Mouse (Mus musculus) left cerebral cortex, adult 18-20 months (tissue): Measurements from ENCODE around the gene Tmem178. TPM values are rescaled to one million over a fixed set of nuclear protein-coding genes. Genes with fewer than 3 reads are reported as not detected.
A peak's percentile ranks its signal among the peaks of the same experiment; 100 is the strongest.

Experiments
- DNase-seq, 2 experiments: peaks; one replicate each; pipeline ENCODE4 v3.0.0; 2021 to 2022; ENCODE audit warnings: low spot score in 2 of 2, mixed read lengths in 1 of 2
- total RNA-seq, 2 experiments: library from RNA; stranded (reverse); gene quantifications; 2 replicates each; pipeline ENCODE4 v1.2.3; 2021

Tmem178 gene
- total RNA-seq, 2 experiments from 2014 or later: 104 to 117 TPM

DNA sequence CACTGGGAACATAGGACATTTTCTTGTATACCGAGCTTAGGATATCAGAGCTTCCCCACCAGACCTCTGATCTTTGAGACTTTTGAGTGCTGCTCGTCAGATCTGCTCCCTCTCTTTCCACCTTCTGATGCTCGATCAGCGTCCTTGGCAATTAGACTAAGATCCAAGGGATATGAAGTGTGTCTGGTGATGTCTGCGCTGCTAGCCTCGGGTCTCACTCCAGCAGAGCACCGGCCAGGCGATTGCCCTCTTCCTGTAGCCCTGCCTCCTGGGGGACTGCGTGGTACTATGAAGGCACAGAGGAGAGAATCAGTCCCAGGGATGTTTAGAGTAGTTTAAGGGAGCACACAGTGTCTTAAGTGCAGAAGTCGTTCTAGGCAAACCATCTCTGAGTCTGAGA, 38.5 kb downstream of the Tmem178 start:
- DNase-seq: no peak

DNA sequence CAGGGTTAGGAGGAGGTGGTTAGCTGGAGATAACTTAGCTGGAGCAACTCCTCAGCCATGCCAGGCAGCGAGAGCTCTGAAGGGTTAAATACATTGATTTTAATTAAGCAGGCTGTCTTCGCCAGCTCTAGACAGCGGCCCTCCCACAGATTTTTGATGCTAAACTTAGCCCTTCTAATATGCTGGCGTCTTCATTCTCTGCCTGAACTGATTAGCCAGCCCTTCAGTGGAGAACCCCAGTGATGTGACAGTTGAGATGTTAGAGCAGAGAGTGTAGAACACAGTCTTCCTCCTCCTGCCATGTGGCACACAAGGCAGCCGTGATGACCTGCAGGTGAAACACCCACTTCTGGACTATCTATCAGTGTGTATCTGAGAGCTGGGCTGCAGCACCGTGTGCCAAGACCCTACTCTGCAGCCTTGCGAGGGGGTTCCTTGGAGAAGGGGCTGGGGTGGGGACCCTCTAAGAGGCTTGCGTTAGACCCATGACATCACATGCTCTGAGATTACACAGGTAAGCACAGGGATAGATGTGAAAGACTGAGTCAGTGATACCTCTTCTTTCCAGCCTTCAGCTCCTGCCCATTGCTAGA, 47.2 kb downstream of the Tmem178 start:
- DNase-seq: no peak

DNA sequence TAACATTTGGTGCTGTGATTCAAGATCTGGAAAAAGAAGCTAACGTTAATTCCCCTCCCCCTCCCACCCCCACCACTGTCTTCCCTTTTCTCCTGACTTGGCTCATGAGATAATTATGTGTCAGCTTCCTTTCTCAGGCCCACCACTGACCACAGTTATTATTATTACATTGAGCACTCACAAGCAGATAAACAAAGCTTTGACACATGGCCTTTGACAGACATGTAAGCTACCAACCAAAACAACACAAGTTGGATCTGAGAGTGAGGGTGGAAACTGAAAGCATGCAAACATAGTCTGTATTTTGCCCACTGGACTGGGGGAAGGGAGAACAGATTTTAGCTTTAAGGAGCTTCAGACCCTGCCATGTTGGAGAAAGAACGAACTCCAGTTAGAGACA, 52.8 kb downstream of the Tmem178 start:
- DNase-seq: no peak

DNA sequence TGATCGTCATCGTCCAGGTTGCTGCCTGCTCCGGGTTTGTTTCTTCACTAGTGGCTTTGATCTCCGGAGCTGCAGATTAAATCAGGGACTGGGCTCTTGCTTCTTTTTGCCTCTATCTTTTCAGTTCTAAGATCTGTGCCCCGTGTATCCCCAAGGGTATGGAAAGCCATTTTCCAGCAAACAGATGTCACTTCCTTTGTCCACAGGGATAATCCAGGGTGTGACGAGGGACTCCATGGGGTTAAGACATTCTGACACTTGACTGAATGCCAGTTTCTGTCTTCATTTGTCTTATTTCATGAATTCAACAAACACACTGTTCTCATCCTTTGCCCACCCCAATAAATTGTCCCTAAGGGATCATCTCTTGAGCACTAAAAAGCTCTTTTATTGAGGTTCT, 54.5 kb downstream of the Tmem178 start:
- no peak for DNase-seq

DNA sequence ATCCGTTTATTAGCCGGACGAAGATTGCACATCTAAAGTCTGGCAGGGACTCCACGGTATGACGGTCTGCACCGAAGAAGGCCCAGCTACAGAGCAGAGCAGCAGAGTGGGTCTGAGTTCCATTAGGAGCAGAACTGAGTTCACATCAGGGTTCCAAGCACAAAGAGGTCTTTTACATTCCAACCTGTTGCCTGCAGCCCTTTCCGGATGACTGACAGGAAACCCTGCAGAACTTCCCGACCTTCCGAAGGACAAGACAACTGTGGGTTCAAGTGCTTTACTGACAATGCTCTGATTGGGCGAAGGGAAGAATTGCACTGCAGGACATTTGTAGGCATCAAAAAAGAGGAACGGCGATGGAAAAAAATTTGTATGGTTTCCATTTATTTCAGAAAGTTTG, 56.6 kb downstream of the Tmem178 start:
- DNase-seq: no peak

DNA sequence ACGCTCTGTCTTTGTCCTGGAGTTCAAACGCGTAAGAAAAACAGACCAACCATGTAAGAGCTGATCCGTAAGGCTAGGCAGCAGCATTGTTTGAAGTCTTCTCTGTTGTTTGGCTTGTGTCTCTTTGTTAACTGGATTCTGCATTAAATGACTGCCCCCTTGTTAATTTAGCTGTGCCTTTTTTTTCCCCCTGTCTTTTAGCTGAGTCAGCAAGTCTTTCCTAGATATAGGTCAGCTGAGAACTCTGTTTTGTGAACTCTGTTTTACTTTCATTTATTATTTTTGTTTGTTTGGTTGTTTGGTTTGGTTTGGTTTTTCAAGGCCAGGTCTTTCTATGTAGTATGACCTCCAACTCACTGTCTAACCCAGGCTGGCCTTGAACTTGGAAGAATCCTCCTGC, 57.2 kb downstream of the Tmem178 start:
- no peak for DNase-seq

DNA sequence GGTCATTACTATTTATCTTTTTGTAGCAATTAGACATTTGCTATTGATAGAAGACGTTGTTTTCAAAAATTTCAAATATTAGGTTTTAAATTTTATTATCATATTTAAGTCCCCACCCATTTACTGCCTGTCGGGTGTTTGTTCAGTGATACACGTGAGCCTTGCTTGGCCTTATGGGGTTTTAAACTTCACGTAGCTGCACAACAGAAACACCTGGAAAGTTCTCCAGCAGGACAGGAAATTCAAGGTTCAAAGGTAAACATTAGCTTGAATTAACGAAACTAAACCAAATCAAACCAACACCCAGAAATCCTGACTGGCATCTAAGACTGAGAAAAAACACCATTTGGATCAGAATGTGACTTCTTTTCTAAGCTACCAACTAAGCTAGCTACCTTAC, 57.7 kb downstream of the Tmem178 start:
- no peak for DNase-seq

DNA sequence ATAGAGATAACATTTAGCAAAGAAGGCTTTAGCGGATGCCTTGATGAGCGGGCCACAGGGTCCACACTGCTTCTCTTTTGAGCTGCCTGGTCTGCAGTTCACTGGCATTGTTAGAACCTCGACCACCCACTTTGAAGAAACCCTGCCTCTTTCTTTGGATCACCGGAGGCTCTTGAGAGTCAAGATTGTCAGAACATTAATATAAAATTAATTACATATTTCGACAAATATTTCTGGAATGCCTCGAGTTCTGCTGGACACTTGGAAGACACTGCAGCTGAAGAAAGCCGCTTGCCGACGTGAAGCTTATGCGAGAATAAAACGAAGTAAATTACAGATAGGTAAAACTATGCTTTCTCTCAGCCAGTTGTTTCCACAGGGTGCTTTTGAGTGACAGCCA, 60.0 kb downstream of the Tmem178 start:
- no peak for DNase-seq

DNA sequence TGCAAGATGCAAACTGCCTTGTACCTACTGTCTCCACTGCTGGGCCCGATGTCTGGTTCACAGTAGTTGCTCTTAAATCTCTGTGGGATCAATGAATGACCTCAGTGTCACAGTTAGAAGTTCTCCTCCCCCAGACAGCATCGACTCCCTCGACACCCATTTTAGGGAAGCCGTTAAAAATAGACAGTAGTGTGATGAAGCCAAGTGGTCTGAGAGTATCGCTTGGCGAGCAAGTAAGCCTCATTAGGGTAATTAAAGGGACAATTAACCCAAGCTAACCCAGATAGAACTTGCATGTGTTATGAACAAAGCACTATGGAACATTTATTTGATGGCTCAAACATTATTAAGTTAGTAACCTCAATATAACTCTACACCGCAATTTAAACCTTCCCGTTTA, 60.9 kb downstream of the Tmem178 start:
- DNase-seq: no peak

DNA sequence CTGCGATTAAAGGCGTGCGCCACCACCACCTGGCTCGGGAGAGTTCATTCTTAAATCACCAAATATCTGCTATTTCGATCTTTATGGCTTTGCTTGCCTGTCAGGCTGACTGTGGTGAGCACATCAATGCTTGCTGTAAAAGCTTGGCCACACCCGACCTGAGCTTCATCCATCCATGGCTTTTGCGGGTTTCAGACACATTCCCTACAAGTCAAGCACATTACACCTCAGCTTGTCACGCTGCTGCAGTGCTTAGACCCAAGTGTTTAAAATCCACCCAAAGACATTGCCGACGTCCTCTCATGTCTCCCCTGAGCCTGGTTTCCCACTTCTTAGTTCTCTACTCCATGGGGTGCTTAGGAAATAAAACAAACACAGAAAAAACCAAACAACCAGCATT, 64.7 kb downstream of the Tmem178 start:
- no peak for DNase-seq

DNA sequence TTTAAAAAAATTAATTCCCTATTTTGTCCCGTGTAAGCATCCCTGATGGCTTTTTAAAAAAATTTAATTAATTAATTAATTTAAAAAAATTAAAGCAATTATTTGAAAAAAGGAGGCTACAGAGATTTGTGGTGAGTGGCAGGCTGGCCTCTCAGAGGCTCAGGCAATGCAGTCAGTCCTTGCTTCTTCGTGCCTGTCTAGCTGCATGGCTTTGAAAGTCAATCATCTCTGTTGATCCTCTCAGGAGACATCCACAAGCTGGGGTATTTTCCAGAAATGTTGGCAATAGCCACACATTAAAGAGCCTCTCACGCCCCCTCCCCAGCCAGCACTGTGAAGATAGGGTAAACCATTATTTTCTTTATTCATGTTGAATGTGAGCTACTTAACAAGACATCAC, 65.8 kb downstream of the Tmem178 start:
- DNase-seq: no peak

DNA sequence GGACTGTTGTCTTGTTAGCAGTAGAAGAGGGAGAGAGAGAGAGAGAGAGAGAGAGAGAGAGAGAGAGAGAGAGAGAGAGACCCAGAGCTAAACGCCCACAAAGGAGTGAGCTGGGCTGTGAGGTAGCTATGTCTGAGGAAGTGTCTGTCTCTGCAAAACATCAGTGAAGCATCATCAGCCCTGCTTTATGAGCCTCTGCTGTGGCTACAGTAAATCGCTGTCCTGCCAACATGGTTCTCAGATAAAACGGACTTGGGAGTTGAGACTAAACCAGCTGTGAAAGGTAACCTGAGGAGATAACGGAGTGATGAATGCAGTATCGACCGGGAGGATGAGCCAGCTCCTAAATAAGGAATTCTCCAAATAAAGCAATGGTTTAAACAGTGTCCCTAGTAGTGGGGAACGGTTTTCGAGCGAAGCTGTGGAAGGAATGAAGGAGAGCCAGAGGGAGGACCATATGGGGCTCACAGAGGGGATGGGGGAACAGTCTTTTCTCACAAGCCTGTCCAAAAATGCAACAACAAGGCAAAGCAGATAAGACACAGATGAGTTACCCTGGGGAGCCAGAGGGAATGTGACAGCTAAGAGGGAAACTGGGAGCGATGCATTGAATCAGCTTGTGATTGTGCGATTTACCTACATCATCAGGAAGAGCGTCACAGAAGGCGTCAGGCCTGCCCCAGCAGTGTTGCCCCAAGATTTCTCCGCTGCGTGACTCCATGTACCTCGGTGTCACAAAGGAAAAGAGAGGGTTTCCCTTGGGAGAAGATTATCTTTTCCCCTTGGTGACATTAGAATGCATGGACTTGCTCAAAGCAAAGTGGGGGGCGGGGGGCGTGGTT, 66.6 kb downstream of the Tmem178 start:
- peak; percentile 18 to 51 for DNase-seq

DNA sequence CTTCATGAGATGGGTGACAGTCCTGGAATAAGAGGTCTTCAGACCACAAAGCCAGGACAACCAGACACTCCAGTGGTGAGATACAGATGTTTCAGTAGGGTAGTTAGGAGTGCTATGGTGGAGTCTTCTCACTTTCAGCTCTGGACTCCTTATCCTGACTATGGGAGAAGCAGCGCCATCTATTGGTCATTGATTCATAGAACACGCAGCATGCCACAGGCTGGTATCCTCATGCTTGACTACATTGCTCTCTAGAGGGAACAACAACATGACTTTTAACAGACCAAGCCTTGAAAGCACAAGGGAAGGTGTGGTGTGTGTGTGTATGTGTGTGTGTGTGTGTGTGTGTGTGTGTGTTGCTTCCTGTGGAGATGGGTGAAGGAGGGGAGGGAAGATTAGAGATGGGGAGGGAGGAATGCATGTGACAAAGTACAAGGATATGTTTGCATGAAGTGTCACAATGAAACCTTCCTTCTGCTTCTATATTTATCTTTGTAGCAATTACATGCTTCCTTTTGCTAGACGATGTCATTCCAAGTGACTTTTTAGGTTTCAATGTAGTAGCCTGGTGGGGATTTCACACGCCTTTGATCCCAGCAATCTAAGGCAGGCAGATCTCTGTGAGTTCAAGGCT, 71.5 kb downstream of the Tmem178 start:
- peak; percentile 36 to 60 for DNase-seq

DNA sequence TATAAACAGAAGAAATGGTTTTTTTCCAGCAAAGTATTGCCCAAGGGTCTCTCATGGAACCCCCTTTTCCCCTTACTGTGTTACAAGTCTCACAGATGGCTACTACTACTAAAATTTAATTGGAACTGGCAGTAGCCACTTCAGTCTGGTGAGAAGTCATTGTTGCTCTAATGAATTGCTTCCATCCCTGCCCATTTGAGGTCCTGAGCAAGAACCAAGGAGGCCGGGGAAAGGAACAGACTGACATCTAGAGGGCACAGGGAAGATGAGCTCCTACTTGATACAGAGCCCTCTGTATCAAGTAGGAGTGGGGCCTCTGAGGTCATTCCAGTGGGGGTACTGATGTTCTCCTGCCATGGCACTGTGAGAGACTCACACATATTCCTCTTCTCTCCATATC, 72.7 kb downstream of the Tmem178 start:
- DNase-seq: no peak

DNA sequence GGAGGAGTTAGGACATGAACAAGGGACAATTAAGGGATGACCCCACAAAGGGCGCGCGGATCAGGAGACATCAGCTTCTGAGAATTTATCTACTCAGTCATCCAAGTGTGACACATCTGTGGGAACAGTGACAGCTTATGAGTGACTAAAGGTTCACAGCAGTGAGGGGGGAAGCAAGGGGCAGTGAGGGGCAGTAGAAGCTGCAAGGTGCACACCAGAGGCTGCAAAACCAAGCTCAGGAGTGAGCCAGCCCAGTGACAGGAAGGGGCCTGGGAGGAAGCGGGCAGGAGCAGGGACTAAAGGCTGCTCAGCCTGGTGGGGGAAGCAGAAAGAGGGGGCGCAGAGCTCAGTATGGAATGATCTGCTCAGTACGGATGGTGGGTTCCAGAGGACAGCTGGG, 82.9 kb downstream of the Tmem178 start:
- no peak for DNase-seq

DNA sequence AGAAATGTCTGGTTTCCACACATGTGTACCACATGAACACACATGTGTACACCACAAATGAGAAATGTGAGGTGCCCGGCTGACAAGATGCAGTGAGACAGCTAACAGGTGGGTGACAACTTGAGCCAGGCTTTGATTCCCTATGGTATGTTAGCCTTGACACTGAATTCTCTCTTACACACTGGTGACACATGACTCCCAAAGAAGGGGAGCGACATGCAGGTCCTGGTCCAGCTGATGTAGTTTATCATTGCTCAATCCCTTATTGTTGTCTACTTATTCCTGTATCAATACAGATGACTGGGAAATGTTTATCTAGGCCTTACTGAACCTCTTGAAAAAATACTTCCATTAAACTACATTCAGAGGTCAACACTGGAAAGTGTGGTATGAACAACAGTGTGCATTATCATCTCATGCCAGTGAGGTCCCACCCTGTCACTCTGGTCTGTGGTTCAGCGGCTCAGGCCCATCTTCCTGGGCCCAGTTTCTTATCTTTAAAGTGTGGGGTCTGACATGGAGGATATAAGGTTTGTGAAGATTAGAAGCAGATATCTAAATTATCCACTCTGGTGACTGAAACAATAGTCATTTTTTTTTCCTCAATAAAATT, 87.5 kb downstream of the Tmem178 start:
- no peak for DNase-seq

DNA sequence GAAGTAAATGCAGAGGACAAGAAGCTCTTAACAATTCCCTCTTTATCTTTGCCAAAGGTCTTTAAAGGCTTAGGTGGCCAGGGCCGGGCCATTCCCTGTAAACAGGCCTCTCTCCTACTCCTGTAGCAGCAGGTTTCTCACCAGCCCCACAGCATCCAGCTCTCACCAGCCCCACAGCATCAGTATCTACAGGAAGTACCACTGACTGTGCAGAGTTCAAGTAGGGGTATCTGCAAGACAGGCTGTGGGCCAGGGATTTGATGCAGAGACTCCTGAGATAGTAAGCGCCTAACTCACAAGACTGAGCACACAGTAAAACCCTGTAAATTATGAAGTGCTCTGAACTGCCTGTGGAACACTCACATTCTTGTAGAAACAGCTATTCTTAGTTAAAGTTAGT, 88.5 kb downstream of the Tmem178 start:
- no peak for DNase-seq

DNA sequence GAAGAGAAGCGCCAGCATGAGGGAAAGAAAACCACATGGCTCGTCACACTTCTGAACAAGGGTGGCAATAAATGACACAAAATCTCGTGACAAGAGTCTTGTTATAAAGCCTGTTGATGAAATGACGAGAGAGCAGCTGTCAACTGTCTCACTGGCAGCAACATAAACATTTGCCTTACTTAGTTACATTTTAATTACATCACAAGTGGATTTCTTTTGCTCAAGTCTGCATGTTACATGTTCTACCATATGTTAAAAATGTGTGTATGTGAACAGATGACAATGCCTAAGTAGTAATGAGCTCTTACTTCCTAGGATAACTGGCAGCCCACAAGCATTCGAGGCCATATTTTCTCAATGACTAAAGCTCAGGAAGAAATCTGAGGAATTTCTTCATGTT, 90.9 kb downstream of the Tmem178 start:
- no peak for DNase-seq

DNA sequence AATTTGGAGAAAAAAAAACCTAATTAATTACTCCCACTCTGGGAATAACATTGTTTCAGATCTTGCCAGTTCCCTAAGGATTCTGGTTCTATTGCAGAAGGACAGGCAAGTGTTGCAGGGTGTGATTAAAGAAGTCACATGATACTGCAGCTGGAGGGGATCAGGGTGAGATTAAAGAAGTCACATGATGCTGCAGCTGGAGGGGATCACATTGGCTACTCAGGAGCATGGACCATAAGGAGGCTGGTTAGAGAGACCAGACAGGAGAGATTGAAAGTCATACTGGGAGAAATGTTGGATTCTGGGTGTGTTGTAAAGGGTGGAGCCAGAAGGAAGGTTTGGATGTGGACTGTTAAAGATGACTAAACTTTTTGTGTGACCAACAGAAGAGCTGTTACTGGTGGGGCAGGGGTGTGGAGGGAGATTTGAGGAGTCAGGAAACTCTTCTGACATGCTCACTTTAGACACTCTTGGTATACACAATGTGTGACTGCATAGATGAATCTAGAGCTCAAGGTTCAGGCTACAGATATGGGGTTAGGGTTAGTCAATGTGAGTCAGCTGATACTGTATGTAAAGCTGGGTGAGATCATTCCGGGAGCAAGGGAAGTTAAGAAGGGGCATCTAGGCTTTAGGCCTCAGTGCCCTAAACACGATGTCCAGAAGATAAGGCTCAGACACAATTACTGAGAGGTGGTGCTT, 94.4 kb downstream of the Tmem178 start:
- DNase-seq: no peak

DNA sequence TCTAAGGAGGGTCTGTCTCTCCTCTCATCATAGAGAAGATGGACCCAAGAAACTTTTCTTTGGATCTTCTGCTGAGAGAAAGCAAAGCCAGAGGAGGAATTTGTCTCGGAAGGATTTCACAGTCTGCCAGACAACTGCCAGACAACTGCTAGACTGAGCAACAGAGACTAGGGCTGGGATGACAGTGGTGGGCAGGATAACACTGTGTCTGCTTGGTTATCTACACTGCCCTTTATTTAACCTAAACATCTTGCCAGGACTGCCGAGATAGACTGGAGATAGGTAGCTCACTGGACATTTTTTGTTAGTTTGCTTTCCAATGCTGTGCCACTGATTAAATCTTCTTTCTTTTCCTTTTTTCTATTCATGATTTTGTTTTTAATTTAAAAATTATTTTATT, 97.2 kb downstream of the Tmem178 start:
- DNase-seq: no peak

DNA sequence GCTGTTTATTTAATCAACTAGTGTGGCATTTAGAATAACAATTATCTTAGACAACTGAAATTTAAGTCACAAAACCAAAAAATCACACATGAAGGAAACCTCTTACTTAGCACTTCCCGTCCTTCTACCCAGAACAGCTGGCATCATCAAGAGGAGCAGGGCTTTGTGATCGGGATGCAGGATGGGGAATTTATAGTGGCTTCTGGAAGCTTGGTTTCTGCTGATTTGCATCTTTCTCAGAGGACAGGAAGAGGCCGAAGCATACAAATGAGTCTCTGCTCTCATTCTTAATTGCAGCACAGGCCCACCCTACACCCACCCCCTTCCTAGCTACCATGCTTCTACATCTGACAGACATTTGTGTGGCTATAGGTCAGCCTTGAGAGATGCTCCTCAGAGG, 99.9 kb downstream of the Tmem178 start:
- DNase-seq: no peak

DNA sequence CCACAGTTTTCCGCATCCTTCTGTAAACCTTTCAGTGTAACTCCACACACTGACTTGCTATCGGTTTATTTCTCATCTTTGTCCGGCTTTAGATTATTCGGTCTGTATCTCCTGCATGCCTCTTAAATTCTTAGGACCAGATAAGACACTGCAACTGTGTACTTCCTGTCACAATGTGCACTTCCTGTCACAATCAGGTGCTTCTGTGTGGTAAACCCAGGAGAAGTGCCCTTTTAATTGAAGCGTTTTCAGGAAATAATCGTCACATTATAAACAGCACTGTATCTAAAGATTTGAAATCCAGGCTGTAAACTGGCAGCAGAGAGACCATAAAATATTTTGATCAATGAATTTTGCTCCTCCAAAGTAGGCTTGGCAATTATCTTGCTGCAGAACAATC, 100.7 kb downstream of the Tmem178 start:
- no peak for DNase-seq
